Mouse (Mus musculus): Measurements from ENCODE around the gene Cphx1. TPM values are rescaled to one million over a fixed set of nuclear protein-coding genes. Genes with fewer than 3 reads are reported as not detected.
"Not testable (repeated sequence)": the region's sequence is repeated elsewhere in the genome, so short reads cannot be mapped to it uniquely, and the experiment has no call there.

Gene Cphx1
- polyA plus RNA-seq (2012; rRNA removed): 0.09 TPM in 1 of 2 replicates, not detected in the other

DNA sequence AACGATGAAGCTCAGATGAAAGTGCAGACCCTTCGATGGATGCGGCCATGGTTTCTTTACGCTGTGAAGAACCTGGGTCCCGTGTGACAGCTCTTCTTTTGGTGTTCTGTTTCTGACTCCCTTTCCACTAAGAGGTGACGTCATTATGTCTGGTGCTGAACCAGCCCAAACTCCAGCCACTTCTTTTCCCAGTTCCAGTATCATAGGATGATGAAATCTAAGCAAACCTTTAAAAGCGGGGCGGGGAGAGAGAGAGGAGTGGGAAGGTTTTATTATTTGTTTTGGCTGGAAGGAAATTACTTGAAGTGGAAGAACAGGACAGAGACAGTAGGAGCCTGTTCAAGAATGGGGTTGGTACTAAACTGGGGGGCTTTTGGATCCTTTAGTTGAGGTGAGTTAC lies at the start of gene Cphx1:
Gene Cphx1 (plus strand): TSS at position 301 of the 400 bp plus-strand sequence.
- not testable (repeated sequence) for DNase-seq (ENCODE audit: low read depth)

DNA sequence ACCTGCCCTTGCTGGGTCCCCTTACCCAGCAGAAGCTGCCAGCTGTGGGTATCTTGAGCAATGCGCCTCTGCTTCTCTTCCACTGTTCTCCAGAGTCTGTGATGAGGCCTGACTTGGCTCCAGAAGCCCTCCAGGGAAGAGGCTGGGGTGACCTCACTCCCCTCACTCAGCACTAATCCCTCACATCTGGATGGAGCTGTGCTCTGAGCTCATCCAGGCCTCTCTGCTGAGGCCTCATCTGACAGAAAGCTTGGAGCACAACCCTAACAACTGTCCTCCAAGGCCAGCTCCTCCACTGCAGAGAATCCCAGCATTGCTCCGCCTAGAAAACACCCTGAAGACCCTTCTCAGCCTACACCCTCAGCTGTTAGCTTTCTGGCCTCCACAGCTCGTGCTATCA lies 43.5 kb upstream of the Cphx1 start:
- not testable (repeated sequence) for DNase-seq (ENCODE audit: low read depth)

DNA sequence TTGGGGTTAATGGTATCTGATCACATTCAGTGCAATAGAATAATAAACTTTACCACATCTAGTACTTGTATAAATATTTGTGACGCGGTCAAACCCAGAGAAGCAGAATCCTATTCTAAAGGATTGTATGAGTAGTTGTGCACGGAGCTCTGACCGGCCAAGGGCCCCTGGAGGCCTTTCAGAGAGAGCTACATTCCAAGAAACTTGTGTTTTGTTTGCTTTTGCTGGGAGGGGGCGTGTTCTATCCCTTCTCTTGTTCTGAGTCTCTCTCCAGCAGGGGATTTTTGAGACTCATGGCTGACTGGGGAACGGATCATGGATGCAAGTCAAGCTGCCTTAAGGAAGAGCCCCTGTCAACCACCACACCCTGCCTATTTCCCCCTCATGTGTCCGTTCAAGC lies 42.4 kb upstream of the Cphx1 start:
- not testable (repeated sequence) for DNase-seq (ENCODE audit: low read depth)

DNA sequence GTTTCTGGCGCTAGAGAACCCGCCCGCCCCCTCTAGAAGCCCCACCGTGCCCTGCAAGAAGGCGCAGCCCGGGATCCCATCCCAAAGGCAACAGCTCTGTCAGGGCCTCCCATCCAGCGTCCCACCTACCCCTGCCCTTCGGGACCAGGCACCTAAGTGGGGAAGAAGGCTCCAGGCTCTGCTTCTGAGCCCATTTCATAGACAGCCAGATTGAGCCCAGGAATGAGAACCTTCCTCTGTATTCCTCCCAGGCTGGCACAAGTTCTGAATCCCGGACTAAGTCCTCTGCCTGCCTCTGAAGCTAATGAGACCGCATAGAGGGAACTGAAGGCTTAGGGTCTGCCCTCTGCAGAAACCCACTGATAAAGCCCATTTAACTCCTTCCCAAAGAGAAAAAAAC lies 35.1 kb upstream of the Cphx1 start, which contains the start of gene Plac9a:
Gene Plac9a (minus strand): TSS at position 101 of the 400 bp plus-strand sequence.
- not testable (repeated sequence) for DNase-seq (ENCODE audit: low read depth)

DNA sequence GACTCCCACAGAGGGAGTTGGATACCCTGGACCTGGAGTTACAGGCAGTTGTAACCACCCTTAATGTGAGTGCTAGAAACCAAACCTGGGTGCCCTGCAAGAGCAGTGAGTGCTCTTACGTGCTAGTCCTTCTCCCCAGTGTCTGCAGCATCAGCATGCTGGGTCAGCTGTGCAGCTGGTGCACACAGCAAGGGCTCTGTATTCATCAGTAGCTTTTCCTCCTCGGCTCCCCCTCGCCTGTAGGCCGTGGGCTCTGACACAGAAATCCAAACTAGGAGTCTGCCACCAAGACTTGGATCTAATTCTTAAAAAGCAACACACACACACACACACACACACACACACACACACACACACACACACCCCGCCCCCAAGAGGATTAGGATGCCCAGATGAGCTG lies 32.9 kb upstream of the Cphx1 start:
- not testable (repeated sequence) for DNase-seq (ENCODE audit: low read depth)

DNA sequence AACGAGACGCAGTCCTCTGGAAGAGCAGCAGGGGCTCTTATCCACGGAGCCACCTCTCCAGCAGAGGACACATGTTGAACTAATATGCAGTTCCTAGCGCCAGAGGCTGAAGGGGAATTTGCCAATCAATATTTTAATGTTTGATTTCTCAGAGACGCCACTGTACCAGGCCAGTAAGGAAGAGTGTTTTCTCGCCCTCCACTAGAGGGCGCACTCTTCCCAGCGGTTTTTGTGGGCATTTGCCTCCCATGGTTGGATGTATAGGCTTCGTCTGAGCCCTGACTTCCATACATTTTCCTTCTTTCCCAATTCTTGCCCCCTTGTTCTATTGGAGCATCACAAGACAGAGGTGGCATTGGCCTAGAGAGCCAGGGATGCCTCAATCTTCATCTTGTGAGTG lies 30.8 kb upstream of the Cphx1 start:
- not testable (repeated sequence) for DNase-seq (ENCODE audit: low read depth)

DNA sequence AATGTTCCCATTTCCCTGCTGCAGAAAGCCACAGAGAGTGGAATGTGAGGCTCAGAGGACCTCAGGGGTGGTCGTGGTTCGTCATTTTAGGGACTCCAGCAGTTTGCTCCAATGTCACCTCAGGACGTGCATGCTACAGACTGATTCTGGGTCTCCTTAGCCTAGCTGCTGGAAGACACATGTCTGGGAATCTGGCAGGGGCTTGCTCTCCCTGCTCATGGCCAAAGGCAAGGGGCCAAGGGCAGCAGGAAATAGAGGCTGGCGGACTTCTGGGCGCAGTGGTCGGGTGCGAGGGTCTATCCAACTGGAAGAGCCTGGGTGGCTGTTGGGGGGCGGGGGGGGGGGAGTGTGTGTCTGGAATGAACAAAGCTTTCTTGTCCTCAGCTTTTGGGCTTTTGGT lies 29.1 kb upstream of the Cphx1 start:
- DNase-seq (ENCODE audit: low read depth): not testable (repeated sequence)

DNA sequence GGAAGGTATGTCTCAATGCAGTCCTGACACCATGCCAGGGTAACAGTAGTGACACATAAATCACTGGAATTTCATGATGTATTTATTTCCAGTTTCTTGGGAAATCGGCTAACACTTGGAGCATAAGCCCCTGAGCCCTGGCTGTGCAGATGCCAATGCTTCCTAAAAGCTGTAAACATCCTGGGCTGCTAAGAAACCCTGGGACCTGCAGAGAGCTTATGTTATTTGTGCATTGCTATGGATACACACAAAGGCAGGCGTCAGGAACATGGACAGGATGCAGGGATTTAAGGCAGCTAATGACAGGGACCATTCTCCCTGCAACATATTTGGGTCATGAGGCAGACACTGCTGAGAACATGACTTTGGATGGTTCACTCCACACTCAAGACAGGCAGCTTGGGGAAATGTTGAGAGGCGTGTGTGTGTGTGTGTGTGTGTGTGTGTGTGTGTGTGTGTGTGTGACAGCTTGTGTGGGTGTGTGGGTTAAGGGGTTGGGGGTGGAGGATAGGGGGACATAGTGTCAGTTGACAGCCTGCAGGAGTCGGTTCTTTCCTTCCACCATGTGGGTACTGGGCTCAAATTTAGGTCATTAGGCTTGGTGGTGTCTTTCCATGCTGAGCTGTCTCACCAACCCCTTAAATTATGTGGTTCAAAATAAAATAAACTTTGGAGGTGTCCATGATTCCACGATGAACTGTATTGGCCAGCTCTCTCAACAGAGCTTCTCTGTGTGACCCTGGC lies 19.5 kb upstream of the Cphx1 start:
- not testable (repeated sequence) for DNase-seq (ENCODE audit: low read depth)

DNA sequence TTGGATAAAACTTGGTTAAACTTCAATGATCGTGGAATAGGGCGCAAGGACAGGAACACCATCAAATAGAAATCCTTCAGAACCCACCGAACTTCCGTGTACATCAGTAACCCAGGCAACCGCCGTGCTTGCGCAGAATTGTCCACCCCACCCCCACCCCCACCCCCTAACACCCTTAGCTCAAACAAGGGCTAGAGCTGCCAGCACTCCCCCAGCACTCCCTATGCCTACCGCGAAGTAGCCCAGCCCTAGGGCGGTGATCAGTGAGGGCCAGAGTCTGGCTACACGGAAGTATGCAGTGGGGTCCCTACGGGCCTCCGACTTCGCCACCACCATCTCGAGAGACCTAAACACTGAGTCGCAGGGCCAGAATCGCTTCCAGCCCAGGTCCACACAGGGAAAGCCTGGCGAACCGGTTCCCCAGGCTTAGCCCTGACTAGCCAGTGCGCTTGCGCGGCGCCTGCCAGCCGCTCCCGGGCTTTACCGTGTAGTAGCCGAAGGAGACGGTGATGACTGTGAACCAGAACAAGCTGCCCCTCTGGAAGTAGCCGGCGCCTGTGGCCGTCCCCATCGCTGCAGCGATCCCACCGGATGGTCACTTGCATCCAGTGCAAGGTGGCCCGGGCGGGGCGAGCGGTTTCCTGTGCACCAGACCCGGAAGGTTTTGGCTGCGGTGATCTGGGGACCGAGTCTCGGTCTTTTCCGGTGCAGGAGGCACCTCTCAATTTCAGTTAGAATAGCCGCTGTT lies 11.1 kb upstream of the Cphx1 start:
- DNase-seq (ENCODE audit: low read depth): not testable (repeated sequence)

DNA sequence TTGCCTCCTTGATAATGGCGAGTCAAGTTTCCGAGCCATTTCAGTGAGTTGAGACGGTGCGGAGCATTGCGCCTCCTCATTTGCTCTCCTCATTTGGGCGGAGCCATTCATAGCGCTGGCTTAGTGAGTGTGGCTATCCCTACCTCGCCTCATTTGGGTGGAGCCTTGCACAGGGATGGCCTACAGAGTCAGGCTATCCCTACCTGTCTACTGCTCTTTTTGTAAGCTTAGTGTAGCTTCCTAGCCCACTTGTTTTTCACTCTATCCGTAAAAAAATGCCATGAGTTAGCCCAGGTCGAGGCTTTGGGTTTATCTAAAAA lies 10.6 kb upstream of the Cphx1 start, which contains the start of gene Tmem254a:
Gene Tmem254a (minus strand): TSS at position 111 of the 320 bp plus-strand sequence.
- not testable (repeated sequence) for DNase-seq (ENCODE audit: low read depth)

DNA sequence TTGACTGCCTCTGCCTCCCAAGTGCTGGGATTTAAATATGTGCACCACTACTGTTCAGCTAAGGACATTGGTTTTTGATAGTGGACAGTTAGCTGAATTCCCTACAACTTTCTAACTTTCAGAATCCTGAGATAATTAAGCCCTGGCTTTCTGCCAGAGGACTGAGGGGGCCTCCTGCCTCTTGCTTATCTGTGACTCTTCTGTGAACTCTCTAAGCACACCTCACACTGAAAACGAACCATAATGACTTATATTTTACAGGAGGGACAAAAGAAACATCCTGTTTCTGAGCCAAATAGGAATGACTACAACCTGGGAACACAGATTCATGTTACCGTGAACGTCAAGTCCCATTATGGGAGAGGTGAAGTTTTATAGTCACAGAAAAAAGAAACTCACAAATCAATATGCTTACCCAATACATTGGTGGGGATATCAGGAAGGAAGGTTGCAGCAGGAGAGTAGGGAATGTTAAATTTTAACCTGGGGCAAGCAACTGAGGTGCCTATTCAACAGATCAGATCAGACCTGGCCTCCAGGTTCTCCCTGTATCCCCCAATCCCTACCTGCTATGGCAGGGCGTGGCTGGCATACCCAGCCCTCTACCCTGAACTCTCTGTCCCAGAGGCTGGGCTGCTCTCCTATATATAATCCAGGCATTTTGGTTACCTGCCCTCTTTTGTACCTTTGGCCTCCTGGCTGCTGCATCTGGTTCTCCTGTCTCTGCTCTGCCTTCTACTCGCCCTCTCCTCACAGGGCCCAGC lies 1.1 kb upstream of the Cphx1 start:
- not testable (repeated sequence) for DNase-seq (ENCODE audit: low read depth)

DNA sequence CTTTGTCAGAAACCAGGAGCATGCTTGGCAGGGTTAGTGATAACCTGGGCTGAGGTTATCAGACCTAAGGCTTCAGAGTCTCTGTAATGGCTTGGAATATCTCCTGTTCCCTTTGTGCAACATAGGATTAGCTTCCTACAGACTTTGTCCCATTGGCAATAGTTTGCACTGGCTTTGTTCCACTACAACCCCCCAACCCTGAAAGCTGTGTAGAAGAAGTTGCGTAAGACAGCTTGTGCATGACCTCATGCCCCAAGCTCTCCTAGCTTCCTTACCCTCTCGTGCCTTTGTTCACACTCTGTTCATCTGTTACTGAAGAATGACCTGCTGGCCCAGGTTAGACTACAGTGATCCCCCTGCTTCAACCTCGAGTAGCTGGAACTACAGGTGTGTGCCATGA lies 19.8 kb downstream of the Cphx1 start:
- not testable (repeated sequence) for DNase-seq (ENCODE audit: low read depth)

DNA sequence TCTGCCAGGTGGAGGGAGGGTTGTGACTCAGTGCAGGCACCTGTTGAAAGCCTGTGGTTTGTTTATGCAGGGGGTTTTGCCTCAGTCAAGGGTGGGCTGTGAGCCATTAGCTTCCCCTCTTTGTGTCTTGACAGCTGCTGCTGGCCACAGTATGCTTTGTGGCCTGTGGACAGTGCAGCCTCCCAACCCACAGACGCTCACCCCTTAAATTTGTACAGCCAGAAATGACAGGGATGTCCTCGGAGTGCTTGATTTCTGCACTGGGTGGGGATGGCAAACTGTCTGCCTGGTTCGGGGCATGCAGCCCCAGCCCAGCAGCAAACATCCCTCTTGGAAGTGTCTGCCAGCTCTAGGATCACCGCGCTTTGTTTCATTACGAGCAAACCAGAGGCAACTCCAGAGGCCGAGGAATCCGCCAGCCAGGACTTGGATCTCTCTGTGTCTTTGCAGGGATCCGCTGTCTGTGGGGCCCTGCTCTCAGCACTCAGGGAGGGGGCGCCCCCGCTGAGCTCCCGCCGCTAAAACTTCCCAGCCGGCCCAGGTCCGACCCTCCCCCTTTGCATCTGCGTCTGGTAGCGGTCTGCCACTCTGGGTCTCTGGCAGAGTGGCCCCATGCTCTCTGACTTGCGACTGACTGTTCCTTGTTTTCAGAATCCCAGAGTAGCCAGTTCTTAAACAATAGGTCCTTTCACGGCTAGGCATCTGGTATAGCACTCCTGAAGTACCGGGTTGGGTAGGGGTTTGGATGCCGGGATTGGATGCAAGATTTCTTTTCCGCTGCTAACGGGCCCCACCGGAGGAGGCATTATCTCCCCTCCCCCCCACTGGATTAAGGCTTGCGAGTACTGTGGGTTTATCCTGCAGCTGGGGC lies 40.5 kb downstream of the Cphx1 start, which contains the start of gene Duxbl1:
Gene Duxbl1 (plus strand): TSS at position 207 of the 871 bp plus-strand sequence.
- not testable (repeated sequence) for DNase-seq (ENCODE audit: low read depth)

DNA sequence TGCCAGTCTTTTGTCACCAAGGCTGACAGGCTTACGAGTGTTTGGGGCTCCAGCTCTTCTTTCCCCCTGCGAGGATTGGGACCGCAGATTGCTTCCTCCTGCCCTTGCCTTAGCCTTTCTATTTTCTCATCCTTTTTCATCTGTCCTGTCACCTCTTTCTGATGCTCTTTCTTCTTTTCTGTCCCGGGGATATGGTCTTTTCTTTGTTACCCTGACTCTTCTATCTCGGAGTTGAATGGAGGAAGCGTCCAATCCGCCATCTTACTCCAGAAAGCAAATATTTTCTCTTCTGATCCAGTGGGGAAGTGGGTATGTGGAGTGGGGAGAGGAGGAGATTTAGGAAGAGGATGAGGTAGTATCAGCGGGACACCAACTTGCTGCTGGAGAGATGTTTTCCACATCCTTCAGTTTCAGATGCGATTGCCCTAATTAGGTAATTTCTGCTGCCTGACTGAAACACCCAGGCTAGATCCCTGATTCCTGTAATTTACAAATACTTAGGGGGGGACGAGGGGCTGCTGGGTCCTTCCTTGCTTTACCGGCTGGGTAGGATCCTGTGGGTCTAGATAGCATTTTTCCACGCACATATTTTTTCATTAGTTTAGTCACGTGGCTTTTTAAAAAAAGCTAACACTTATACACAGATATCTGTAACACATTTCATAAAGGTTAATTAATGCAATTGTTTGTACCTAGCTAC lies 41.3 kb downstream of the Cphx1 start:
- peak; percentile 54 for DNase-seq (ENCODE audit: low read depth)

DNA sequence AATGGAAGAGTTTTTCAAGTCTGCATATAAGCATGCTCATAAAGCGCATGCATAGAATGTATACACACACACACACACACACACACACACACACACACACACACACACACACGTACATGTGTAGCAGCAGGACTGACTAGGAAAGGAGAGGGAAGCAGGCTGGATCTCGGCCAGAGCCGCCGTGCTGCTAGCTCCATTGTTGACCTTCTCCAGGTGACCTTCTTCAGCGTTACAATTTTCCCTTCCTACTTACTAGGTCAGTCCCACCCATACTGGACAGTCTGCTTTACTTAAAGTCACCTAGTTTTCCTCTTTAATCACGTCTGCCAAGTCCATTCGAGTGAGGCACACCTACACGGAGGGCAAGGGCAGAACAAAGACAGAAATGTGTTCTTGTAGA lies 43.8 kb downstream of the Cphx1 start:
- peak; percentile 0 for DNase-seq (ENCODE audit: low read depth)
